Mouse (Mus musculus) heart, adult 2 months (tissue): Measurements from ENCODE around the gene Cntn2.

Experiments used
- CTCF ChIP-seq: fragments of 200-600 bp; IDR thresholded peaks from 2 replicates; pipeline ENCODE4 v1.8.1; 2022; ENCODE audit warnings: antibody characterized with exemption, mild to moderate bottlenecking, moderate library complexity
- EP300 ChIP-seq: fragments of 200-500 bp; IDR thresholded peaks from 2 replicates; pipeline ENCODE4 v1.6.1; 2011; ENCODE audit warnings: low read depth, low read length, control low read depth; ENCODE audit not compliant: insufficient read depth
- POLR2A ChIP-seq: fragments of 200-500 bp; IDR thresholded peaks from 2 replicates; pipeline ENCODE4 v1.6.1; 2011; ENCODE audit warnings: mild to moderate bottlenecking, low read depth, low read length, control low read depth; ENCODE audit not compliant: insufficient read depth

GRCm38 (mm10) chr1:132479438-132479837 is 63.6 kb downstream of the Cntn2 start:
- TF ChIP-seq POLR2A (no peak), CTCF (no peak), EP300 (no peak)
